Mouse (Mus musculus) CD4-positive, CD25-positive, alpha-beta regulatory T cell (primary cell): ENCODE measurements around the gene Slco3a1. TPM values are rescaled to one million over a fixed set of nuclear protein-coding genes. Genes with fewer than 3 reads are reported as not detected.

ENCODE experiments used
- polyA plus RNA-seq: library from polyadenylated mRNA; unstranded; fragments of 100-300 nt; shearing (Covaris generic); gene quantifications from one replicate; pipeline ENCODE4 v1.2.1, GENCODE M21; 2017

Slco3a1 gene
- 36.9 TPM for polyA plus RNA-seq

GRCm38 (mm10) chr7:74554608-74555311 lies at the start of gene Slco3a1:
Gene Slco3a1, minus strand, starts transcription at chr7:74554780.

